Mouse (Mus musculus) MEL (cell line): ENCODE results near the gene Dlg5. TPM values are rescaled to one million over a fixed set of nuclear protein-coding genes. Genes with fewer than 3 reads are reported as not detected.

ENCODE experiments used
- DNase-seq: peaks from one replicate; pipeline ENCODE4 v3.0.0; 2011; ENCODE audit warnings: low read depth, low spot score
- H3K27ac ChIP-seq: 2 replicates; pipeline ENCODE4 v1.5.1; 2012; ENCODE audit warnings: low read depth, mild to moderate bottlenecking, control low read depth, low read length, moderate library complexity; ENCODE audit not compliant: control insufficient read depth
- H3K27me3 ChIP-seq, 2 experiments: fragments of 150-350 bp in 1 of 2; sonication (generic) in 1 of 2; 2 replicates each; pipeline ENCODE4 v1.6.1; 2012; ENCODE audit warnings: low read length in 2 of 2, mild to moderate bottlenecking in 2 of 2, improper control_type of control experiment in 1 of 2, moderate library complexity in 1 of 2; ENCODE audit not compliant: insufficient read depth in 2 of 2, control insufficient read depth in 1 of 2
- H3K36me3 ChIP-seq, 2 experiments: 2 replicates each; pipeline ENCODE4 v1.6.1; 2012 to 2014; ENCODE audit warnings: low read length in 2 of 2, improper control_type of control experiment in 1 of 2, inconsistent platforms in 1 of 2, mild to moderate bottlenecking in 1 of 2; ENCODE audit not compliant: insufficient read depth in 2 of 2, control insufficient read depth in 1 of 2
- H3K4me1 ChIP-seq, 2 experiments: fragments of 150-350 bp in 1 of 2; sonication (generic) in 1 of 2; 2 replicates each; pipeline ENCODE4 v1.6.1; 2012; ENCODE audit warnings: low read length in 2 of 2, improper control_type of control experiment in 1 of 2, mild to moderate bottlenecking in 1 of 2; ENCODE audit not compliant: insufficient read depth in 2 of 2, control insufficient read depth in 1 of 2
- H3K4me3 ChIP-seq, 2 experiments: fragments of 150-350 bp in 1 of 2; sonication (generic) in 1 of 2; 2 replicates each; pipeline ENCODE4 v1.5.1; 2012; ENCODE audit warnings: low read depth in 2 of 2, low read length in 2 of 2, mild to moderate bottlenecking in 2 of 2, moderate library complexity in 2 of 2, control low read depth in 1 of 2, improper control_type of control experiment in 1 of 2; ENCODE audit not compliant: control insufficient read depth in 1 of 2, insufficient read depth in 1 of 2
- H3K79me2 ChIP-seq: 2 replicates; pipeline ENCODE4 v1.6.1; 2012; ENCODE audit warnings: mild to moderate bottlenecking, low read length, moderate library complexity; ENCODE audit not compliant: control insufficient read depth, poor library complexity, insufficient read depth
- H3K9ac ChIP-seq: 2 replicates; pipeline ENCODE4 v1.6.1; 2012; ENCODE audit warnings: low read depth, mild to moderate bottlenecking, control low read depth, low read length, moderate library complexity; ENCODE audit not compliant: control insufficient read depth, poor library complexity, severe bottlenecking
- H3K9me3 ChIP-seq: fragments of 150-350 bp; sonication (generic); replicated peaks from 2 replicates; pipeline ENCODE4 v1.6.1; 2012; ENCODE audit warnings: mild to moderate bottlenecking, low read length, improper control_type of control experiment, moderate library complexity; ENCODE audit not compliant: insufficient read depth
- BHLHE40 ChIP-seq: IDR thresholded peaks from 2 replicates; pipeline ENCODE4 v1.6.1; 2012; ENCODE audit warnings: low read depth, mild to moderate bottlenecking, inconsistent platforms, low read length, improper control_type of control experiment, borderline replicate concordance
- CHD1 ChIP-seq: IDR thresholded peaks from 2 replicates; pipeline ENCODE4 v1.6.1; 2012; ENCODE audit warnings: low read depth, mild to moderate bottlenecking, inconsistent platforms, low read length, improper control_type of control experiment
- CTCF ChIP-seq, 3 experiments: IDR thresholded peaks in 2 of 3; conservative IDR thresholded peaks in 1 of 3; 2 replicates each; pipeline ENCODE4 v1.5.1; 2011 to 2012; ENCODE audit warnings: low read length in 3 of 3, low read depth in 2 of 3, mild to moderate bottlenecking in 2 of 3, improper control_type of control experiment in 1 of 3, inconsistent platforms in 1 of 3, mixed read lengths in 1 of 3, moderate library complexity in 1 of 3; ENCODE audit not compliant: control insufficient read depth in 1 of 3, insufficient read depth in 1 of 3, poor library complexity in 1 of 3, severe bottlenecking in 1 of 3
- ELF1 ChIP-seq: IDR thresholded peaks from 2 replicates; pipeline ENCODE4 v1.6.1; 2014; ENCODE audit warnings: low read depth, mild to moderate bottlenecking, inconsistent platforms, low read length, improper control_type of control experiment, moderate library complexity
- EP300 ChIP-seq, 2 experiments: IDR thresholded peaks; 2 replicates each; pipeline ENCODE4 v1.6.1; 2011; ENCODE audit warnings: improper control_type of control experiment in 2 of 2, low read length in 2 of 2, low read depth in 1 of 2, mild to moderate bottlenecking in 1 of 2
- GATA1 ChIP-seq: IDR thresholded peaks from 2 replicates; pipeline ENCODE4 v1.6.1; 2011; ENCODE audit warnings: low read depth, low read length, improper control_type of control experiment
- HCFC1 ChIP-seq: IDR thresholded peaks from 2 replicates; pipeline ENCODE4 v1.6.1; 2012; ENCODE audit warnings: low read depth, mild to moderate bottlenecking, inconsistent platforms, low read length, improper control_type of control experiment, moderate library complexity
- JUND ChIP-seq: IDR thresholded peaks from 2 replicates; pipeline ENCODE4 v1.6.1; 2011; ENCODE audit warnings: low read depth, mild to moderate bottlenecking, improper control_type of control experiment, low read length
- KAT2A ChIP-seq: conservative IDR thresholded peaks from 2 replicates; pipeline ENCODE4 v1.6.1; 2012; ENCODE audit warnings: low read depth, low read length, improper control_type of control experiment, inconsistent platforms
- MAX ChIP-seq: IDR thresholded peaks from 2 replicates; pipeline ENCODE4 v1.6.1; 2011; ENCODE audit warnings: low read length, improper control_type of control experiment
- MEF2A ChIP-seq: IDR thresholded peaks from 2 replicates; pipeline ENCODE4 v1.6.1; 2014; ENCODE audit warnings: low read depth, mild to moderate bottlenecking, inconsistent platforms, low read length, improper control_type of control experiment; ENCODE audit not compliant: poor library complexity, insufficient replicate concordance, severe bottlenecking; ENCODE audit errors: extremely low read depth
- MYB ChIP-seq: IDR thresholded peaks from 2 replicates; pipeline ENCODE4 v1.6.1; 2011; ENCODE audit warnings: mild to moderate bottlenecking, low read depth, low read length, improper control_type of control experiment
- POLR2A ChIP-seq, 2 experiments: IDR thresholded peaks; 2 replicates each; pipeline ENCODE4 v1.6.1; 2011 to 2012; ENCODE audit warnings: low read length in 2 of 2, mild to moderate bottlenecking in 2 of 2, control low read depth in 1 of 2, improper control_type of control experiment in 1 of 2, low read depth in 1 of 2, moderate library complexity in 1 of 2; ENCODE audit not compliant: control insufficient read depth in 1 of 2, insufficient read depth in 1 of 2, poor library complexity in 1 of 2
- POLR2AphosphoS2 ChIP-seq: IDR thresholded peaks from 2 replicates; pipeline ENCODE4 v1.6.1; 2011; ENCODE audit warnings: low read length, improper control_type of control experiment
- POLR2AphosphoS5 ChIP-seq: IDR thresholded peaks from 2 replicates; pipeline ENCODE4 v1.6.1; 2012; ENCODE audit warnings: low read depth, borderline replicate concordance, mild to moderate bottlenecking, inconsistent platforms, low read length, moderate library complexity, mixed read lengths
- RCOR1 ChIP-seq: IDR thresholded peaks from 2 replicates; pipeline ENCODE4 v1.6.1; 2012; ENCODE audit warnings: low read depth, mild to moderate bottlenecking, inconsistent platforms, low read length, improper control_type of control experiment
- SIN3A ChIP-seq: IDR thresholded peaks from 2 replicates; pipeline ENCODE4 v1.6.1; 2012; ENCODE audit warnings: low read length, improper control_type of control experiment, inconsistent platforms
- SMC3 ChIP-seq: IDR thresholded peaks from 2 replicates; pipeline ENCODE4 v1.6.1; 2011; ENCODE audit warnings: low read depth, low read length, improper control_type of control experiment
- TAL1 ChIP-seq: IDR thresholded peaks from 2 replicates; pipeline ENCODE4 v1.6.1; 2012; ENCODE audit warnings: mild to moderate bottlenecking, inconsistent platforms, low read length, moderate library complexity, mixed read lengths
- TBP ChIP-seq: IDR thresholded peaks from 2 replicates; pipeline ENCODE4 v1.8.0; 2011; ENCODE audit warnings: low read depth, low read length, improper control_type of control experiment
- TCF12 ChIP-seq: IDR thresholded peaks from 2 replicates; pipeline ENCODE4 v1.6.1; 2014; ENCODE audit warnings: low read depth, mild to moderate bottlenecking, inconsistent platforms, low read length, improper control_type of control experiment, moderate library complexity
- UBTF ChIP-seq: IDR thresholded peaks from 2 replicates; pipeline ENCODE4 v1.6.1; 2012; ENCODE audit warnings: low read depth, mild to moderate bottlenecking, inconsistent platforms, low read length, improper control_type of control experiment, moderate library complexity, borderline replicate concordance; ENCODE audit not compliant: insufficient read depth
- USF1 ChIP-seq: IDR thresholded peaks from 2 replicates; pipeline ENCODE4 v1.6.1; 2014; ENCODE audit warnings: low read depth, mild to moderate bottlenecking, inconsistent platforms, low read length, improper control_type of control experiment, moderate library complexity
- ZKSCAN1 ChIP-seq: IDR thresholded peaks from 2 replicates; pipeline ENCODE4 v1.6.1; 2012; ENCODE audit warnings: low read depth, mild to moderate bottlenecking, inconsistent platforms, low read length, improper control_type of control experiment, moderate library complexity
- ZNF384 ChIP-seq: IDR thresholded peaks from 2 replicates; pipeline ENCODE4 v1.6.1; 2012; ENCODE audit warnings: low read depth, mild to moderate bottlenecking, inconsistent platforms, low read length, improper control_type of control experiment
- polyA plus RNA-seq, 2 experiments: library from polyadenylated mRNA; stranded (reverse) in 1 of 2; unstranded in 1 of 2; fragments of >175 nt in 1 of 2; fragments of >200 nt in 1 of 2; gene quantifications; 2 replicates each; pipeline versions ENCODE4 v1.2.1 to v1.2.4; 2012; ENCODE audit warnings: low replicate concordance in 2 of 2, low read depth in 1 of 2; ENCODE audit not compliant: insufficient read length in 2 of 2, insufficient read depth in 1 of 2, missing spikeins in 1 of 2
- total RNA-seq: library from RNA; depleted of rRNA; stranded (reverse); fragments of 300-350 nt; gene quantifications from 2 replicates; pipeline ENCODE4 v1.2.3, GENCODE M21; 2012

Gene Dlg5
- total and polyA plus RNA-seq, 3 experiments, result not detected

- H3K27ac ChIP-seq, result no peak overlapping the region
- no peak overlapping the region for H3K9ac ChIP-seq
- no peaks in the 10 kb centered on the region for H3K79me2 ChIP-seq
- no peak overlapping the region for H3K4me3 ChIP-seq
- H3K27me3 ChIP-seq, result no peaks in the 10 kb centered on the region
- no peaks in the 10 kb centered on the region for H3K36me3 ChIP-seq
- H3K4me1 ChIP-seq, result no peaks in the 10 kb centered on the region
- H3K9me3 ChIP-seq, result no peaks in the 10 kb centered on the region
- DNase-seq, result no peak
- no peak for TF ChIP-seq ZKSCAN1
- no peak for TF ChIP-seq TCF12
- TF ChIP-seq POLR2AphosphoS2, result no peak
- TF ChIP-seq MEF2A, result no peak
- no peak for TF ChIP-seq USF1
- no peak for TF ChIP-seq CHD1
- TF ChIP-seq GATA1, result no peak
- TF ChIP-seq TBP, result no peak
- TF ChIP-seq JUND, result no peak
- no peak for TF ChIP-seq TAL1
- TF ChIP-seq ZNF384, result no peak
- no peak for TF ChIP-seq BHLHE40
- TF ChIP-seq SMC3, result no peak
- TF ChIP-seq MYB, result no peak
- no peak for TF ChIP-seq KAT2A
- no peak for TF ChIP-seq EP300 (IDR thresholded peaks at IDR 0.05; ENCODE audit: low read depth in 1 of 2, low read length in 2 of 2)
- TF ChIP-seq, all 39 proteins: peak for 0
Measured at GRCm38 (mm10) chr14:24162856-24163255, 82.9 kb downstream of the Dlg5 start.

- Histone ChIP-seq H3K27me3 (no peaks in the 10 kb centered on the region), H3K4me3 (no peak overlapping the region), H3K9me3 (no peaks in the 10 kb centered on the region), H3K4me1 (no peaks in the 10 kb centered on the region), H3K79me2 (no peaks in the 10 kb centered on the region), H3K27ac (no peak overlapping the region), H3K9ac (no peak overlapping the region), H3K36me3 (no peaks in the 10 kb centered on the region)
- no peak for DNase-seq
- no peak for TF ChIP-seq SMC3
- TF ChIP-seq POLR2AphosphoS5, result no peak
- TF ChIP-seq MAX, result no peak
- no peak for TF ChIP-seq ZNF384
- TF ChIP-seq RCOR1, result no peak
- TF ChIP-seq SIN3A, result no peak
- no peak for TF ChIP-seq HCFC1
- no peak for TF ChIP-seq POLR2A (IDR thresholded peaks at IDR 0.05; ENCODE audit: control insufficient read depth in 1 of 2, insufficient read depth in 1 of 2, low read depth in 1 of 2, low read length in 2 of 2, poor library complexity in 1 of 2)
- TF ChIP-seq CTCF (IDR thresholded peaks at IDR 0.05 in 2 of 3, conservative IDR thresholded peaks at IDR 0.05 in 1 of 3; ENCODE audit: control insufficient read depth in 1 of 3, insufficient read depth in 1 of 3, low read depth in 2 of 3, low read length in 3 of 3, poor library complexity in 1 of 3, severe bottlenecking in 1 of 3), result no peak
- TF ChIP-seq ELF1, result no peak
- no peak for TF ChIP-seq UBTF
- no peak for TF ChIP-seq EP300 (IDR thresholded peaks at IDR 0.05; ENCODE audit: low read depth in 1 of 2, low read length in 2 of 2)
Measured at GRCm38 (mm10) chr14:24148892-24149291, 96.8 kb downstream of the Dlg5 start.
